In the genomic region with DNA sequence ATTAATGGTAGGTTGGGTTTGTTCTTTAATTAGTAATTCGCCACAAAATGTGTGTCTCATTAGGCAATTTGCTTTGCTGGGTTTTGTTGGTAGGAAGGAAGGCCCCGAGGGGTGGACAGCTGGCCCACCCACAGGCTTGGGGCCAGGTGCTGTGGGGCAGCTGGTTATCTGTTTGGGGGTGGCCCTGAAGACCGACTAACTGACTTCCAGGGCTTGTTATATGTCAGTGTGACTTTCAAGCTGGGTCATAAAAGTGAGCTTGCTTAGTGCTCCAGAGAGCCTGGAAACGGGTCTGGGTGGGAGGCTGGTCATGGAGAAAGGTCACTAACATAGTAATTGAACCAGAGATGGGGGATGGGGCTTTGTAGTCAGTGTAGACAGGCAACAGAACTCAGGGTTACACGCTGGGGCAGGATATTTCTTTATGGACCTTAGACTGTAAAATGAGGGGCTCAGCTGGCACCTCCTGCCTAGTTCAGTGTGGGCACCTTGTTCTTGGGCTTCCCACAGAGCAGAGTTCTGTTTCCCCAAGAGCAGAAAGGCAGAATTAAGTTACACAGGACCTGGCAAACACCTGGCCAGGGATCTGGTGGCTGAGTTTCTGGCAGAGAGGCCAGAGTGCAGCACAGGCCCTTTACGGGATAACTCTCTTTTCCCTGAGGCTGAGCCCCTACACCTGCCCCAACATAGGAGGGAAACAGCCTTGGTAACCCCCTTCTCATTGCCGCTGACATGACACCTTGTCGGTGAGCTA, we compare ENCODE assay signal across 10 mouse cellular contexts. TPM values are rescaled to one million over a fixed set of nuclear protein-coding genes. Genes with fewer than 3 reads are reported as not detected.
DNase-seq lines count a peak whose midpoint lies in the region; ATAC-seq and TF ChIP-seq lines count a peak whose summit lies in the region.
"Had no signal": no experiment of that assay in that cellular context is flagged by ENCODE, and none has a peak within 500 bp of the region (broad histone marks: within the 10 kb centered on the region; RNA-seq: fewer than 3 reads in every experiment).

No protein-coding gene starts in this region.

- no peak for TF ChIP-seq CTCF in testis, adult 2 months (IDR thresholded peaks at IDR 0.05; ENCODE audit: control insufficient read depth, insufficient read depth, insufficient replicate concordance, low read depth, low read length)

- no peak overlapping the region for H3K4me2 ChIP-seq in forebrain, embryonic 15.5 days (replicated peaks)

- H3K4me1 ChIP-seq in testis, adult 2 months (ENCODE audit: control insufficient read depth, insufficient read depth, low read length) = peaks cover 10% of the 10 kb centered on the region
- H3K4me1 ChIP-seq in forebrain, embryonic 15.5 days = peaks cover 9% of the 10 kb centered on the region

- no peak for TF ChIP-seq POLR2A in testis, adult 2 months (IDR thresholded peaks at IDR 0.05; ENCODE audit: control insufficient read depth, low read depth, low read length)

- no peak overlapping the region for H3K27ac ChIP-seq in testis, adult 2 months (ENCODE audit: control insufficient read depth, insufficient read depth, low read depth, low read length)
- no peak overlapping the region for H3K27ac ChIP-seq in forebrain, embryonic 15.5 days (replicated peaks)

- H3K36me3 ChIP-seq in testis, adult 2 months (ENCODE audit: control insufficient read depth, insufficient read depth, low read length) = no peaks in the 10 kb centered on the region
- no peaks in the 10 kb centered on the region for H3K36me3 ChIP-seq in forebrain, embryonic 15.5 days

- H3K27me3 ChIP-seq in testis, adult 2 months (ENCODE audit: control insufficient read depth, insufficient read depth, low read length) = no peaks in the 10 kb centered on the region
- H3K27me3 ChIP-seq in forebrain, embryonic 15.5 days = no peaks in the 10 kb centered on the region

- no peaks in the 10 kb centered on the region for H3K9me3 ChIP-seq in forebrain, embryonic 15.5 days

- H3K4me3 ChIP-seq in testis, adult 2 months (ENCODE audit: control insufficient read depth, low read depth, low read length) = peak overlapping the region; percentile 54
- H3K4me3 ChIP-seq in forebrain, embryonic 15.5 days = no peak overlapping the region

- H3K9ac ChIP-seq in forebrain, embryonic 15.5 days (replicated peaks) = no peak overlapping the region

- ATAC-seq in forebrain, embryonic 15.5 days (replicated peaks) = no peak

- WGBS in forebrain, embryonic 15.5 days = 54% methylated on average over 8 of the region's 8 CpGs

- intact Hi-C loops in heart, postnatal 10 days (cut with DNase I) = no loop called here

- DNase-seq in heart, adult 11 months = peak; percentile 87
- DNase-seq in heart, postnatal 10 days = no peak
- no peak for DNase-seq in testis, postnatal 14 days (ENCODE audit: low spot score)
- DNase-seq in kidney, postnatal 4 days = peak; percentile 31 to 56
- DNase-seq in c-Kit-positive CD71-positive TER-119-positive erythroid progenitor cells, embryonic 14.5 days (ENCODE audit: low spot score) = no peak
- DNase-seq in spleen, adult 18-20 months = no peak
- DNase-seq: B cell, adult 2 months had no signal

RNA-seq across cellular contexts. Expression of gene Calml4, which starts 0.6 kb away (rescaled TPM):
- 1 to 10 TPM; 1.8 to 2.2 TPM for total RNA-seq in heart, postnatal 10 days (2021)
- polyA plus RNA-seq in testis, adult 2 months (2012; rRNA removed) = 5.2 and 5.6 TPM in 2 replicates
- 6.3 and 12.5 TPM in 2 replicates for polyA plus RNA-seq in forebrain, embryonic 15.5 days (2015; fragmentation: Nextera tagmentation; extraction: Ambion mirVana)
- total RNA-seq: neutrophil, adult 5-6 weeks had no signal

RNA-seq across cellular contexts. Expression of gene Cln6, which starts 19.9 kb away (rescaled TPM):
- total RNA-seq in heart, postnatal 10 days (2021) = 10 to 100 TPM; 19.7 to 23.4 TPM
- polyA plus RNA-seq in testis, adult 2 months (2012; rRNA removed) = 105 and 109 TPM in 2 replicates
- polyA plus RNA-seq in forebrain, embryonic 15.5 days (2015; fragmentation: Nextera tagmentation; extraction: Ambion mirVana) = 5.4 and 5.9 TPM in 2 replicates

RNA-seq across cellular contexts. Expression of gene Fem1b, which starts 46.7 kb away (rescaled TPM):
- 10 to 100 TPM; 31.3 to 34.9 TPM for total RNA-seq in heart, postnatal 10 days (2021)
- 74.0 and 75.6 TPM in 2 replicates for polyA plus RNA-seq in testis, adult 2 months (2012; rRNA removed)
- 44.1 and 49.0 TPM in 2 replicates for polyA plus RNA-seq in forebrain, embryonic 15.5 days (2015; fragmentation: Nextera tagmentation; extraction: Ambion mirVana)

Comparison
In these comparisons a context has a peak if more than half of its experiments do, and no peak if none do; other contexts are left out.
1. DNase-seq: peak in heart, adult 11 months (single experiment) and kidney, postnatal 4 days (2 of 2); none in heart, postnatal 10 days (0 of 2), testis, postnatal 14 days (single experiment), c-Kit-positive CD71-positive TER-119-positive erythroid progenitor cells, embryonic 14.5 days (single experiment) and spleen, adult 18-20 months (0 of 2).
2. RNA of gene Cln6, which starts 19.9 kb away (polyA plus RNA-seq): 105 to 109 TPM in testis, adult 2 months; 5.4 to 5.9 TPM in forebrain, embryonic 15.5 days; every median in the first group is over 10 times any median in the second.